Mouse (Mus musculus): ENCODE results near the gene Gm49510. TPM values are rescaled to one million over a fixed set of nuclear protein-coding genes. Genes with fewer than 3 reads are reported as not detected.

Gm49510 gene
- polyA plus RNA-seq, 1 experiment: not detected

DNA sequence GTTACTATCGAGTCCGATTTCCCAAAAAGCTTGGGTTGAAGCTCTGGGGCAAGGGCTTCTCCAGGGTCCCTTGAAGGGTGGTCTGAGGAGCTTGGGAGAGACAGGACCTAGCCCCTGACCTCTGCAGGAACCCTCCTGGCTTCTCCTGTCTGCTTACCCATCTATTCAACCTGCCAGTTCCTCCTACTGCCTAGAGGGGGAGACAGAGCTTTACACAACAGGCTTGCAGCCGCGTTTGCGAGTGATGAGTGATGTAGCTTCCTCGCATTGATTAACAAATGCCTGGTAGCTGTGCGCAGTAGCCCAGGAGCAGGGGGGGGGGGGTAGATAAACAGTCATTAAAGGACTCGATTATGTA lies 16.2 kb downstream of the Gm49510 start:
- no peak for DNase-seq (ENCODE audit: low read depth)

DNA sequence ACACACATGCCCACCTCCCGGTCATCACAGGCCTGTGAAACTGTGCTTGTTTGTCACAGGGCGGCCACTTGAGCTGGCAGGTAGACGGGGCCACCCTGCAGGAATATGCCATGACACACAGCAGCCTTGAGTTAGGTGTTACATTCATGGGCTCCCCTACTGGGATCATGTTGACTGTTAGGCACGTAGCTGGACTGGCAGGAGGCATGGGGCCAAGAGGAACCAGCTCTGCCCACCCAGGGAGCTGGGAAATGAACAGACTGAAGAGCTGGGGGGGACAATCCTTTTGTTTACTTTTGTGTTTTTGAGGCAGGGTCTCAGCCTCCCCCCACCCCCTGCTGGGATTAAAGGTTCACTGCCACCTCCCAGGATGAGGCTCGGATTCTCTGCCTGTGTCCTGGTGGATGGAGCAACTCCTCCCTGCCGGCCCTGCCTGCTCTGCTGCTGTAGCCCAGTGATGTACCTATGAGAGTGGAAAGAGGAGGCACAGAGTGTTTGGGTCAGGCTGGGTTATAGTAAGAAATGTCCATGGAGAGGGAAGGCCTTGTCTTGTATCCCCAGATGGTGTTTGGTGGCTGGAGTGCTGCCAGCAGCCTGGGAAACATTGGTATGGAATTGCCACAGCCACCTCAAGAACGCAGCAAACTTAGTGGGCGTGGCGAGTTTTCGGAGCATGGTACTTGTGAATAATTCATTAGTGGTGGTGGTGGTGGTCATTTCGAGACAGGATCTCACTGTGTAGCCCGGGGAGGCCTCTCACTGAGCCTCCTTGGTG lies 16.8 kb downstream of the Gm49510 start:
- DNase-seq (ENCODE audit: low read depth): no peak

DNA sequence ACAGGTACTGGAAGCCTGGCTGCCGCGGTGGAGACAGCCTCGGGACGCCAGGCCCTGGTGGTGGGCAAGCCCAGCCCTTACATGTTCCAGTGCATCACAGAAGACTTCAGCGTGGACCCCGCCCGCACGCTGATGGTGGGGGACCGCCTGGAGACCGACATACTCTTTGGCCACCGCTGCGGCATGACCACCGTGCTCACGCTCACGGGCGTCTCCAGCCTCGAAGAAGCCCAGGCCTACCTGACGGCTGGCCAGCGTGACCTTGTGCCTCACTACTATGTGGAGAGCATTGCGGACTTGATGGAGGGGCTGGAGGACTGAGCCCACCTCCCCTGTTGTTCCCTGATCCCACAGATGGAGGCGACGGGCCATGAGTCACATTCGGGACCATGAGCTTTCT lies 18.7 kb downstream of the Gm49510 start:
- DNase-seq (ENCODE audit: low read depth): no peak

DNA sequence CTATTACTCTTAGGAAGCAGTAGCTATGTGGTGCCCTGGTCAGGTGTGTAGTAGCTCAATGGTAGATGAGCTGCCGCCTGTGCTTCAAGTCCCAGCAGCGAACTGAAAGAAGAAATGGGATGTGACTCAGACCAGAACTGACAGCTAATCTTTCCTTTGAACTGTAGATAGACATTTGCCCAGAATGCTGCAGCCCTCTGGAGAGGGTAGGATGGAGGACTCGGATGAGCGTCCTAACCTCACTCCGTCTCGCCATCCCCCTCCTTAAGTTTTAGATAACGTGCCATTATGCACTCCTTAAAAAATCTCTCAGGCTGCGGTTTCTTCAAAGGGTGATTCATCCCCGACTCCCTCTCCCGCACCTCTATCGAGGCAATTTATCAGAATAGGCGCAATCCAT lies 20.4 kb downstream of the Gm49510 start:
- DNase-seq (ENCODE audit: low read depth): no peak

DNA sequence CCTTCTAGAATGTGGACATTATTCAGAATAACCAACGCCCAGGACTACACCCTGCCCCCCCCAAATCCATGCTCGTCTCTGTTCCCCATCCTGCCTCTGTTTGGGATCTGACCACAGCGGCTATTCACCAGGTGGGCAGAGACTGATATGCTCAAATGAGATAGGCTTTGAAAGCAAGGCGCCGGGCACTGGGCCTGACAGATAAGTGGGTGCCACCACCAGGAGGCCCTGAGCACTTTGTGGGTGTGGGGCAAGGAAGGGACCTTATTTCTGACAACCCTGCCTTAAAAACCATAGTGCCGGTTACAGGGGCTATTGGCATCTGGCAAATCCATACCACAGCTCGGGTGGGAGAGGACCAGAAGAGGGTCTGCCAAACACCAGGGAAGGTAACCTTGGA lies 23.2 kb downstream of the Gm49510 start:
- no peak for DNase-seq (ENCODE audit: low read depth)

DNA sequence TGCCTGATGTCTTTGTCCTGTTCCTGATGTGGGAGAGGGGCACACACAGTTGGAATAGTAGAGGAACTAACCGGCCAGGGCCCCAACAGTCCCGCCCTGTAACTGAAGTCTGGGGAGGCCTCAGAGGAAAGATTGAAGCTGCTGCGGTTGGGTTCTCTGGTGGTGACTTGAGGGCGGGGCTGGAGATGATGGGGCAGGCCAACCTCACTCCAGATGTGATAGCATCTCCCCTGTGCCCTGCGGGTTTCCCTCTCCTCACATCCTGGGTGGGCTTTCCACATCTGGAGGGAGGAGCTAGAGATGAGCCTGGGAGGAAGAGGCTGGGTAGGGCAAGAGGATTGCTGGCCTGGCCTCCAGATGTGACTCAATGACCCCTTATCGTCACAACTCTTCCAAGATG lies 24.1 kb downstream of the Gm49510 start:
- DNase-seq (ENCODE audit: low read depth): no peak

DNA sequence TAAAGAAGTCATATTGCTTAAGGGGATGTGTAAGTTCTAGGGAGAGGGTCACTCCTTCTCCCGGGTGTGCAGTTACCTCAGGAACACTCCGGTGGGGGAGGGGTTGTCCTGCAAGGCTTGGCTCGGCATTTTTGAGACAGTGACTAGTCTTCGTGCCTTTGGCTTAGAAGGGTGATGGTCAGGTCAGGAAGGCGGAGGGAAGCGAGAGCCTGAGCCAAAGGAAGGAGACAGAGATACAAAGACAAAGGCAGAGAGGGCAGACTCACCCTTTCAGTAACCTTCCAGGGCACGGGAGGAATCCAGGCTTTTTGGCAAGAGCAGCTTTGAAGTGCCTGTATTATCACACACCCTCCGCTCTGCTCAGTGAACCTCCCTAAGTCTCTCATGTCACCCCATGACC lies 25.7 kb downstream of the Gm49510 start:
- DNase-seq (ENCODE audit: low read depth): no peak

DNA sequence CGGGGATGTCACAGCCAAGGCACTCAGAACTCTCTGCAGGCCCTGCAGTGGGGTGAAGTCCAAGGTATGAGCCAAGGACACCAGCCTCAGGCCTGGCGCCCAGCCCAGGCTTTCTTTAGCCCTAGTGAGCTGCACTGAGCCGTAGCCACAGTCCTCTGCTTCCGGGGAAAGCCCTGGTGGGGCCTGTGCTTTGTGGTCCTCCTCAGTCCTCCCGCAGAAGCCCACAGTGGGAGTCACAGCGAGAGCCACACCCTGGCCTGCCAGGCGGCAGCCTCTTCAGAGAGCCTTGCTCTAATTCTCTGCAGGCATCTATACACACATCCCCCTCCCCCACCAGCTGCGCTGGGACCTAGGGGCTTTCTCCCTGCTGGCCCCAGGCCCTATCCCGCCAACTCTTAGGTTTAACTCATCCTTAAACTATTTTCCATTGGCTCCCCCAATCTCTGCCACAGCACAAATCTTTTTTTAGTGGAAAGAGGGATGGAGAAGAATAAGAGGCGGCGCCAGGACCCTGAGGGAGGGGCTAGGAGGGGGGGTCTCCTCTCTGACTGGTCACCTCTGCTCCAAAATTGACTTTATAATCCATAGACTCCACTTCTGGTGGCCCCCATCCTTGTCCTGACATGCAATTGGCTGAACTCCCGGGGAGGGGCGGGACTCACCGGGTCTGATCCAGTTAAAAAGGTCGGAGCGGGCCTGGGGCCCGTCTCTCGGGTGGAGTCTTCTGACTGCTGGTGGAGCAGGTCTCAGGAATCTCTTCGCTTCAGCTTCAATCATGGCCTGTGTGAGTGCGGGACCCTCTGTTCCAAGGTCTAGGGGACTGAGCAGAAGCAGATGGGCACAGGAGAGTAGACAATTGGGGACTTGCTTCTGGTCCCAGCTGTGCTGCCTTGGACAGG lies 26.8 kb downstream of the Gm49510 start, which contains the start of gene Lgals1:
Gene Lgals1 (plus strand): TSS at position 705 of the 899 bp plus-strand sequence.
- DNase-seq (ENCODE audit: low read depth): no peak

DNA sequence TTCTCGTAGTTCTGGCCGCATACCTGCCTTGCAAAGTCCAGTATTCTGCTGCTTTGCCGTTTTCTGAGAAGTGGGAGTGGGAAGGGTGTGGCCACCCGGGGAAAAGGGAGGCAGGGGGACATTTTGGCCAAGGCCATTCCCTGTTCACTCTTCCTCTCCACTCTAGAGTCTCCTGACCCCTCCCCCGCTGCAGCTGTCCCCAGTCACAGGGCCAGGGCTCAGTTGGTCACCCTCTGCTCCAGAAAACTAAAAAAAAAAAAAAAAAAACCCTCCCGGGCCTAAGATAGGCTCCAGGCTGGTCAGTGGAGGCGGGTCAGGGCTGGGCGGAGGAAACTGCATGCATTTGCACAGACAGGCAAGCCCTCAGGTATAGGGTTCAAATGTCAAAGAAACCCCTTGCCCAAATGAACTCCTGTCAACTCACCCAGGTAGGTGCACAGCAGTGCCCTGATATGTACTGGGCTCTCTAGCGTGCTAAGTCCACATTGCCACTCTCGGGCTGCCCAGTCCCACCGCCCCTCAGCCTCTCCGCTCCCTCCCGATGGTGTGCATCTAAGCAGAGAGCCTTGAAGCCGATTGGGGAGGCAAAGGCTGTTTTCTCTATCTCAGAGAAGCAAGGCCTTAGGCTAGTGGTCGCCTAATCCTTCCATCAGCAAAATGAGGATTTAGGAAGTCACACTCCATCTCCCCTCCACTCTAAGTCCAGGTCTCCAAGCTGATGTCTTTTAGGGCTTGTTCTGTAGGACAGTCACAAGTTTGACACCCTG lies 27.7 kb downstream of the Gm49510 start:
- no peak for DNase-seq (ENCODE audit: low read depth)

DNA sequence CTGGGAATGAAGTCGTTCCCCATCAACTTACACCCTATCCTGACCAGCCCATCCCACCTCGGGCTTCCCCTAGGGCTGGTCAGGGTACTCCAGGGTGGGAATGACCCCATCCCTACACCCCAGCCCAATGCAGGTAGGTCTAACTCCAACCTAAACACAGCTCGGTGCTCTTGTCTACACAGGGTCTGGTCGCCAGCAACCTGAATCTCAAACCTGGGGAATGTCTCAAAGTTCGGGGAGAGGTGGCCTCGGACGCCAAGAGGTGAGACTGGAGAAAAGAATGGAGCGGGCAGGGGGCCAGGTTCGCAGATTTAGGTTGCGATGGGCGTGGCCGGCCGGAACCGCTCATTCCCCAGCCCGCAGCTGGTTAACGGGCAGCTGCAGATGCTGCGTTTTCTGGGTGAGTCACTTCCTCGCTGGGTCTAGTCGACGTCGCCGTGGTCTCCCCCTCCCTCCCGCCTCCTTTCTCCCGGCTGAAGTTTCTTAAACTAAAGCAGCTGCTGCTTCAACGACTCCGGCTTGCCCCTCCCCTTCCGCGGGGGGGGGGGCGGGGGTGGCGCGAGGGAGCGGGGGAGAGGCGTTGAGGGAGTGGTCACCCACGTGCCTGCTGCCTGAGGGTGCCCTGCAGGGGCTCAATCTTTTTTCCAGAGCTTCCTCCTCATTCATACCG lies 28.5 kb downstream of the Gm49510 start:
- no peak for DNase-seq (ENCODE audit: low read depth)

DNA sequence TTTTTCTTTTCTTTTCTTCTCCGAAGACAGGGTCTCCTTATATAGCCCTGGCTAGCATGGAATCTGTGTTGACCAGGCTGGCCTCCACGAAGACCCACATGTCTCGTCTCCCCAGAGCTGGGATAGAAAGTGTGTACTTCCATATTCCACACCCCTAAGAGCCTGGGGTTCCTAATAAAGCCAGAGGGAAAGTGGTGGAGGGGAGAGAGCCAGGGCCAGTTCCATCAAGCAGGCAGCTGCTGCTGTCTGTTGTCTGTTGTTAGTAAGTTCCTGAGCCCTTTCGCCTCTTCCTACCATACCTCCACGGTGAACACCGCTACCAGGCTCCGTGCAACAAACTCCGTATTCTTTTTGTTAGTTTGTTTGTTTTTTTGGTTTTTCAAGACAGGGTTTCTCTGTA lies 29.1 kb downstream of the Gm49510 start:
- DNase-seq (ENCODE audit: low read depth): no peak

DNA sequence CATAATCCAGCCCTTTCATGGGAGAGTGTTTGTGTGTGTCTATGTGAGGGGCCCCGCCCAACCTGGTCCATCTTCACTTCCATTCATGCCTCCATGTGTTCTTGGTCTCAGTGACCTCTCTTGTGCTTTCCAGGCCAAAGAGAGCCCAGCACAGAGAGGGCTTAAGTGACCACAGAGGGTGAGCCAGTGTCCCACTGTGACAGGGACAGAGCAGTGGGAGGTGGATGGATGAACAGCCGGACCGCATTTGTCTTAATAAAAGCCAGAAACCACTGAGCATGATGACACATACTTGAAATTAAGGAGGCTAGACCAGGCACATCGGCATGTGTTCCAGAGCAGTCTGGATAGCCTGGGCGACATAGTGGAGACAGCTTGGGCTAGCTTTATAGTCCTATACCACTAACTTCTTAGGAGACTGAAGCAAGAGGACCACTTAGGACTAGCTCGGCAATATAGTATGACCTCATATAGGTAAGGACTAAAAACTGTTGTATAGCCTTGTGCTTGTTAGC lies 30.8 kb downstream of the Gm49510 start:
- DNase-seq (ENCODE audit: low read depth): no peak

DNA sequence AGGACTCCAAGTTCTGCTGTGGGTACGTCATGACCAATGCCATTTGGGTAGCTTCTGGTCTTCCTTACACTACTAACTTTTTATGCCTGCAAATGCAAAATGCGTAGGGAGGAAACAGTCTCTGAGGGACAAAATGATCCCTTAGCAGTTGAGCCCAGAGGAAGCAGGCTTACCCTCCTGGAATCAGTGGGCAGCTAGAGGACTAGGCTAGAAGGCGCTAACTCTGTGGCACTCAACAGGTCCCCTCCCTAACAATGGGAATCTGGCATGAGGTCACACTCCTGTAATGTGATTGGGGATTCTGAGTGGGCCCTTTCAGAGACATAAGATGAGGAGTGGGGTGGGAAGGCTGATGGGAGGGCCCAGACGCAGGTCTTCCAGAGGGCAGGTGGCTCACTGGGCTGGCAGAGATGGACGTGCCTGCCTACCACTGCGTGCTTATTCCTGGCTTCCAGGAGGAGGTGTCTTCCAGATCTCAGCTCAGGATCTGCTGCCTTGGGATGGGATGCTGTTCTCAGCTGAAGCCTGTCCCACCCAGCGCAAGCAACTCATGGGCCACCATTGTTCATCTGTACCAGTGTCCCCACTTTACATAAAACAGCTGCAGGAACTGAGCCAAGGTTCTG lies 31.4 kb downstream of the Gm49510 start:
- DNase-seq (ENCODE audit: low read depth): no peak

DNA sequence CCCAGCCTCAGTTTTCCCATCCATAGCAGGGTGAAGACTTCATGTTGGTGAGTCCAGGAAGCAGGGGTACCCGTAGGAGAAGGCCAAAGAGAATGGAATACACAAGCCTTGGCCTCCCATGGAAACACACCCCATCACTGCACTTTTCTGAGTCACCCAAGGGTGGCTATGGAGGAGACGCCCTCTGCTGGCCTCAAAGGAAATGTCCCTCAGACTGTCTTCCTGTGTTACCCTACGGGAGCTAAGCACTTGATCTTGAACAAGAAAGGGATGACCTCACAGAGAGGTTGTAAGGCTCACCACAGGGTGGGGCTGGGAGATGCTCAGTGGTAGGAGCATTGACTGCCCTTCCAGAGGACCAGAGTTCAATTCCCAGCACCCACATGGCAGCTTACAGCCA lies 32.1 kb downstream of the Gm49510 start:
- DNase-seq (ENCODE audit: low read depth): no peak

DNA sequence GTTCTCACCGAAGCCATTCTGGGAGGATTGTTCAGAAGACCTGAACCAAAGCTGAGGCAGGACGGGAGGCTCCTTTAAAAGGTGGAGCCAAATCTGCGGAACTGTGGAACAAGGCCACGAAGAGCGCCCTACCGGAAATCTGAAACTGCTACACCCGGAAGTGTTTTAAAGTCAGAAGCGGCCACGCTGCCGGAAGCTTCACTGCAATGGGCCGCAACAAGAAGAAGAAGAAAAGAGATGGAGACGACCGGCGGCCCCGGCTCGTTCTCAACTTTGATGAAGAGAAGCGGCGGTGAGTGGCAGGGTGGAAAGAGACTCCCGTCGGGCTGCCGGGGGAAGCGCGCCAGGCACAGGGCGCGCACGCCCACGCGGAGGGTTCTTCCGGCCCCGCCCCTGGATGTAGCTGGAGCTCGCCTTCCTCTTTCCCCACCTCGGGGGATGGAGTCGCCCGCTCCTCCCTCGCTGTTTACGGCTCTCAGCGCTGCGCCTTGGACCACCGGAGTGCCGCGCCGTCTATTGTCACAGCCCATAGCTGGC lies 35.4 kb downstream of the Gm49510 start, which contains the start of gene Nol12:
Gene Nol12 (plus strand): TSS at position 150 of the 537 bp plus-strand sequence.
- DNase-seq (ENCODE audit: low read depth): peak; percentile 49

DNA sequence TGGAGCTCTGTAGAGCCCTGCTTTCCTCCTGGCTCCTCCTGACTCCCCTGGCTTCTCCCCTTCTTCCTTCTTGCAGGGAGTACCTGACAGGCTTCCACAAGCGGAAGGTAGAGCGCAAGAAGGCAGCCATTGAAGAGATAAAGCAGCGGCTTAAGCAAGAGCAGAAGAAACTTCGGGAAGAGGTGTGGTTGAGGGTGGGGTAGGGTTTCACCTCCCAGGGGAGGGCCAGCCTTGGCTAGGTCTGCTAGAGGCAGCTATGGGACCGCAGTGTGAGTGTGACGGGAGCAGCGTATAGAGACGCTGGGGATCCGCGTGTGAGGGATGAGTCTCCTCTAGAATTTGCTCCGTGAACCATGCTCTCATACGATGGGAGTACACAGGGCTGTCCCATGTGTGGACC lies 36.9 kb downstream of the Gm49510 start:
- DNase-seq (ENCODE audit: low read depth): no peak

DNA sequence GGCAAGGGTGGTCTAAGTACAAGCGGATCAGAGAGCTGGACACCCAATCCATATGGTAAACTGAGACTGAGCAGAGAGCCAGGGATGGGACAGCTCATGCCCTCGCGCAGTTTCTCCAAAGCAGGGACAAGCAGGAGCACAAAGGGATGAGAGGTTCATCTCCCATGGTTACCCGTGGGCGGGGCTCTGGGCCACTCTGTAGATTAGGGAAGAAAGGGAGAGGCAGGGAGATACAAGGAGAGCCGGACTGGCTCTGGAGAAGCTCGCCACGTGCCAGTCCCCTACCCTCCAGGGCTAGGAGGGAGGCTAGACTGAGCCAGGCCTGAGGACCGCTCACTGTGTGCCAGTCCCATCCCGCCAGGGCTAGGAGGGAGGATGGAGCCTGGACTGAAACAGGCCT lies 37.8 kb downstream of the Gm49510 start:
- DNase-seq (ENCODE audit: low read depth): no peak

DNA sequence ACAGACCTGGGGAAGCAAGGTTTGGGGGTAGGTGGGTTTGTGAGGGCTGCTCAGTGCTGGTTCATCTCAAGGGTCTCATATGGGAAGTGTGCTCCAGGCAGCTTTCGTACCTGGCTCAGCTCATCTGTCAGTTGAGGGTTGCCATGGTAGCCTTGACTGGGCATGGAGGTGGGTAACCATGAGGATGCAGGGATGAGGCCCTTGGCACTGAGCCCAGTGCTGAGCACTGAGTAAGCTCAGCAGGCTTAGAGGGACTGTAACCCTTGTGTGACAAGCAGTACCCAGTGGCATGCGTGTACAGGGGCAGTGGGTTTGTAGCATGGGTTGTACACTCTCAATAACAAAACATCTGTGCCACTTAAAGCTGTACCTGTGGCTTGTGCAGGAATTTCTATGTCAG lies 38.5 kb downstream of the Gm49510 start:
- DNase-seq (ENCODE audit: low read depth): no peak

DNA sequence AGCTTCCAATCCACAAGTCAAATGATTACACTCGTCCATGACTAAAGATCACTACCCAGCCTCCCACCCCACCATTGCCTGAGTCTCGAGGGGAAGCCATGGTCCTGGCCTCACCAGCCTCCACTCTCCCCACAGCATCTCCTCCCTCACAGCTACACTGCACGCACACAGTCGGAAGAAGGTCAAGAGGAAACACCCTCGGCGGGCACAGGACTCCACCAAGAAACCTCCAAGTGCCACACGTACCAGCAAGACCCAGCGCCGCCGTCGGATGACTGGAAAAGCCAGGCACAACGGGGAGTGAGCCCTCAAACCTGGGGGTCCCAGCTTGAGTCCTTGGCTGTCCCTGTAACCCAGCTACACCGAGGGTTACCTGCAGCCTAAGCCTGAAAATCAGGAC lies 40.9 kb downstream of the Gm49510 start:
- no peak for DNase-seq (ENCODE audit: low read depth)

DNA sequence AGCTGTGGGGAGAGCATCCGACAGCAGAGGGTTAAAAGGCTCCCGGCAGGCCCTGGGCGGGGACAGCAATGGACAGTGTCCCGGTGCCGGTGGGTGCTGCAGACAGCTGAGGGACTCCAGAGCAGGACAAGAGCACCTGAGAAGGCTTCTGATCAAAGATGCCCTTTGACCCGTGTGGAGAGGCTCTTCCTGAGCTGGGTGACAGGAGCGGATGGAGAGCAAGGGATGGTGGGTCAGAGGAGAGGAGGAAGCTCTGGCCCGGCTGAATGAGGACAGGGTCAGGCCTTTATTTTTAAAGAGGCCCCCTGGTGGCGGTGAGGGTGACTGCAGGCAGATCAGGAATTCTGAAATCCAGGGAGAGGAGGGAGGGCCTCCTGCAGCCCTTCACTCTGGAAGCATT lies 43.2 kb downstream of the Gm49510 start:
- no peak for DNase-seq (ENCODE audit: low read depth)

DNA sequence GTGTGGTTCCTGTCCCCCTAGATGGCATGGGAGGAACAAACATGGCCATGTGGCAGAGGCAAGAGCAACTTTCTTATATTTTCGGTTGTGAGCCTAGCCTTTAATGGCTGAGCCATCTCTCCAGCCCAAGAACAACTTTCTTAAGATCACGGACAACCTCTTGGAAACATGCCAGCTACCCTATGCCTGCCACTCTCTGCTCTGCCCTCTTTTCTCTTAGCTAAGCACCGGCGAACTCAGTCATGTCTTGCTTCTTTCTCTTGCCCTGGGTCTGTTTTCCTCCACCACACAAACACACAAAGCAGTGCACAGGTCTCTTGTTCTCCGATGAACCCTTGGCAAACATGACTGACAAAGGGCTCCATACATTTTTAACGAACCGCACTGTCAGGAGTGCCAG lies 46.8 kb downstream of the Gm49510 start:
- DNase-seq (ENCODE audit: low read depth): no peak

All from gonadal fat pad, adult 2 months (tissue).